Mouse (Mus musculus) MEL (cell line): ENCODE results near the gene Tmem203.

Experiments
- E2F4 ChIP-seq: IDR thresholded peaks from 2 replicates; pipeline ENCODE4 v1.6.1; 2011; ENCODE audit warnings: low read depth, low read length, improper control_type of control experiment, borderline replicate concordance
- GATA1 ChIP-seq: IDR thresholded peaks from 2 replicates; pipeline ENCODE4 v1.6.1; 2011; ENCODE audit warnings: low read depth, low read length, improper control_type of control experiment
- NRF1 ChIP-seq: IDR thresholded peaks from 2 replicates; pipeline ENCODE4 v1.6.1; 2014; ENCODE audit warnings: low read depth, mild to moderate bottlenecking, inconsistent platforms, low read length, improper control_type of control experiment, moderate library complexity; ENCODE audit not compliant: poor library complexity, insufficient read depth, severe bottlenecking
- POLR2A ChIP-seq, 2 experiments: IDR thresholded peaks; 2 replicates each; pipeline ENCODE4 v1.6.1; 2011 to 2012; ENCODE audit warnings: low read length in 2 of 2, mild to moderate bottlenecking in 2 of 2, control low read depth in 1 of 2, improper control_type of control experiment in 1 of 2, low read depth in 1 of 2, moderate library complexity in 1 of 2; ENCODE audit not compliant: control insufficient read depth in 1 of 2, insufficient read depth in 1 of 2, poor library complexity in 1 of 2
- ZNF384 ChIP-seq: IDR thresholded peaks from 2 replicates; pipeline ENCODE4 v1.6.1; 2012; ENCODE audit warnings: low read depth, mild to moderate bottlenecking, inconsistent platforms, low read length, improper control_type of control experiment

GRCm38 (mm10) chr2:25266720-25267119, 11.5 kb downstream of the Tmem203 start:
- TF ChIP-seq ZNF384 (no peak), GATA1 (no peak), POLR2A (IDR thresholded peaks at IDR 0.05; ENCODE audit: control insufficient read depth in 1 of 2, insufficient read depth in 1 of 2, low read depth in 1 of 2, low read length in 2 of 2, poor library complexity in 1 of 2) (no peak), NRF1 (no peak), E2F4 (no peak)
